Mouse (Mus musculus) kidney, postnatal 0 days (tissue): ENCODE measurements at regions not wholly inside any gene's neighbourhood (a gene's known extent, or its start where the extent isn't known, plus 50 kb on each side); places are given as distances from the start of the nearest gene placed in this dataset.

ENCODE experiments used
- ATAC-seq: fragments of 200-750 bp; cut with Nextera tagmentation; replicated peaks from 2 replicates; pipeline ENCODE4 v1.8.0; 2017; ENCODE audit warnings: low read depth, moderate number of reproducible peaks, moderate TSS enrichment, moderate library complexity; ENCODE audit not compliant: low FRiP score
- DNase-seq: peaks from one replicate; pipeline ENCODE4 v3.0.0-alpha.2; 2016; ENCODE audit warnings: low spot score
- H3K27ac ChIP-seq: fragments of 300-500 bp; sonication (generic); 2 replicates; pipeline ENCODE4 v1.5.1; 2014; ENCODE audit warnings: mild to moderate bottlenecking
- H3K27me3 ChIP-seq: fragments of 300-500 bp; sonication (generic); 2 replicates; pipeline ENCODE4 v1.6.1; 2014; ENCODE audit warnings: low read length, mixed read lengths; ENCODE audit not compliant: insufficient read depth
- H3K36me3 ChIP-seq: fragments of 300-500 bp; sonication (generic); 2 replicates; pipeline ENCODE4 v1.6.1; 2014; ENCODE audit warnings: low read length, mixed read lengths; ENCODE audit not compliant: insufficient read depth
- H3K4me1 ChIP-seq: fragments of 300-500 bp; sonication (generic); replicated peaks from 2 replicates; pipeline ENCODE4 v1.6.1; 2014; ENCODE audit warnings: antibody characterized with exemption, low read length, mixed read lengths; ENCODE audit not compliant: insufficient read depth
- H3K4me2 ChIP-seq: fragments of 300-500 bp; sonication (generic); 2 replicates; pipeline ENCODE4 v1.6.1; 2014; ENCODE audit warnings: mild to moderate bottlenecking, low read length, moderate library complexity, mixed read lengths
- H3K4me3 ChIP-seq: fragments of 300-500 bp; sonication (generic); replicated peaks from 2 replicates; pipeline ENCODE4 v1.5.1; 2014; ENCODE audit warnings: low read depth, low read length
- H3K9ac ChIP-seq: fragments of 300-500 bp; sonication (generic); 2 replicates; pipeline ENCODE4 v1.6.1; 2014; ENCODE audit warnings: low read depth, low read length
- H3K9me3 ChIP-seq: fragments of 300-500 bp; sonication (generic); replicated peaks from 2 replicates; pipeline ENCODE4 v1.6.1; 2016; ENCODE audit warnings: low read length, inconsistent platforms, mixed read lengths
- CTCF ChIP-seq: IDR thresholded peaks from 2 replicates; pipeline ENCODE4 v1.5.1; 2016; ENCODE audit warnings: antibody characterized with exemption, low read depth, mild to moderate bottlenecking, moderate library complexity
- WGBS: fragments of 180-500 bp; shearing (Covaris S2); extraction: QIAGEN DNeasy Blood & Tissue Kit; methylation state at CpG from one replicate; pipeline ENCODE4 v1.1.7; 2014; 5-methylcytosine and 5-hydroxymethylcytosine counted together

GRCm38 (mm10) chr4:56661816-56662215, 78.1 kb upstream of the Gm26657 start:
- no peak for TF ChIP-seq CTCF
- Histone ChIP-seq H3K4me1 (no peaks in the 10 kb centered on the region), H3K27me3 (no peaks in the 10 kb centered on the region)

DNA sequence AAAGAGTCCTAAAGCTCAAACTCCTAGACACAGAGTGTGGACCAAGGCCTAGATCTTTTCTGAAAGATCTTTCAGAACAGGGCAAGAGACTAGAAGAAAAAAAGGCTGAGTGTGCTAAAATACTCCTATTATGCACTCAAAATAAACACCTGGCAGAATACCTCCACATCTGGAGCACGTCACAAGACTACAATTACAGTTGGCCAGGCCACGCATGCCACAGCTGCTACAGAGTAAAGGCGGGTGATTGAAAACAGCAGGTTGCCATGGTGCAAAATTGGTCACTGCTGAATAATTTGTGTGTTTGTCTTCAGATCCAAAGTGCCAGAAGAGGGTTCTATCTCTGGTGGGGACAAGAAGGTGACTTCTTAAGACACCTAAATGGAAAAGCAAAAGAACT, 82.8 kb upstream of the Gm26657 start:
- no peaks in the 10 kb centered on the region for H3K9me3 ChIP-seq
- TF ChIP-seq CTCF, result no peak
- DNase-seq (no peak), ATAC-seq (no peak)
- no peaks in the 10 kb centered on the region for H3K36me3 ChIP-seq
- H3K4me3 ChIP-seq, result no peak overlapping the region
- no peaks in the 10 kb centered on the region for H3K4me1 ChIP-seq
- H3K9ac ChIP-seq, result no peak overlapping the region
- no peak overlapping the region for H3K27ac ChIP-seq
- no peak overlapping the region for H3K4me2 ChIP-seq
- WGBS, result 70% methylated on average over 3 of the region's 3 CpGs
- no peaks in the 10 kb centered on the region for H3K27me3 ChIP-seq

More at GRCm38 (mm10) chr4:56661816-56662215, 78.1 kb upstream of the Gm26657 start:
- ATAC-seq (no peak), DNase-seq (no peak)
- no peaks in the 10 kb centered on the region for H3K36me3 ChIP-seq
- no peaks in the 10 kb centered on the region for H3K9me3 ChIP-seq
- no peak overlapping the region for H3K27ac ChIP-seq
- H3K9ac ChIP-seq, result no peak overlapping the region
- WGBS, result 77% methylated on average over 5 of the region's 5 CpGs
- H3K4me2 ChIP-seq, result no peak overlapping the region
- no peak overlapping the region for H3K4me3 ChIP-seq

- no peaks in the 10 kb centered on the region for H3K36me3 ChIP-seq
- no peaks in the 10 kb centered on the region for H3K9me3 ChIP-seq
- H3K4me1 ChIP-seq, result no peaks in the 10 kb centered on the region
- DNase-seq (no peak), ATAC-seq (no peak)
- no peak overlapping the region for H3K4me3 ChIP-seq
- no peaks in the 10 kb centered on the region for H3K27me3 ChIP-seq
- no peak overlapping the region for H3K27ac ChIP-seq
- no peak overlapping the region for H3K9ac ChIP-seq
- no peak for TF ChIP-seq CTCF
- 85% methylated on average over 4 of the region's 4 CpGs for WGBS
- H3K4me2 ChIP-seq, result no peak overlapping the region
Measured at GRCm38 (mm10) chr4:56654327-56654726, 85.5 kb upstream of the Gm26657 start.

- TF ChIP-seq CTCF, result no peak
- no peaks in the 10 kb centered on the region for H3K9me3 ChIP-seq
- DNase-seq (no peak), ATAC-seq (no peak)
- no peak overlapping the region for H3K27ac ChIP-seq
- no peaks in the 10 kb centered on the region for H3K27me3 ChIP-seq
- no peak overlapping the region for H3K4me3 ChIP-seq
- H3K4me2 ChIP-seq, result no peak overlapping the region
- no peaks in the 10 kb centered on the region for H3K4me1 ChIP-seq
- WGBS, result 74% methylated on average over 5 of the region's 5 CpGs
- no peaks in the 10 kb centered on the region for H3K36me3 ChIP-seq
- no peak overlapping the region for H3K9ac ChIP-seq
Measured at GRCm38 (mm10) chr4:56652819-56653218, 87.1 kb upstream of the Gm26657 start.

DNA sequence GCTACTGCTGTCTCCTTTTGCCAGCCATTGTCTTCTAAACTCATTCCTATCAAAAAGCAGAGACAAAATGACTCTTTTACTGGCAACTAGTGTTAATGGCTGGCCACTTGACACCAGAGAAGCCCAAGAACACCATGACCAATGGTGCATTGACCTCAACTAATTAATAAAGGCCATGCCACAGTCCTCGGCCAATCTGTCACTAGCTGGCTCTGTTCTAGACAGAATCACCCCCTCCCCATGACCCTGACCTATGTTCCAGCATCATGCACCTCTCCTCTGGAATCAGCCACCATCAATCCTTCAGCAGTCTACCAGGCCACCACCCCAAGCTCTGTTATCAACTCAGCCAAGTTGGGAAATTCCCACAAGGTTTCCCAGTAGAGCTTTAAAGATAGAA, 90.1 kb upstream of the Gm26657 start:
- 30% methylated on average over 1 of the region's 1 CpGs for WGBS
- ATAC-seq, result no peak

DNA sequence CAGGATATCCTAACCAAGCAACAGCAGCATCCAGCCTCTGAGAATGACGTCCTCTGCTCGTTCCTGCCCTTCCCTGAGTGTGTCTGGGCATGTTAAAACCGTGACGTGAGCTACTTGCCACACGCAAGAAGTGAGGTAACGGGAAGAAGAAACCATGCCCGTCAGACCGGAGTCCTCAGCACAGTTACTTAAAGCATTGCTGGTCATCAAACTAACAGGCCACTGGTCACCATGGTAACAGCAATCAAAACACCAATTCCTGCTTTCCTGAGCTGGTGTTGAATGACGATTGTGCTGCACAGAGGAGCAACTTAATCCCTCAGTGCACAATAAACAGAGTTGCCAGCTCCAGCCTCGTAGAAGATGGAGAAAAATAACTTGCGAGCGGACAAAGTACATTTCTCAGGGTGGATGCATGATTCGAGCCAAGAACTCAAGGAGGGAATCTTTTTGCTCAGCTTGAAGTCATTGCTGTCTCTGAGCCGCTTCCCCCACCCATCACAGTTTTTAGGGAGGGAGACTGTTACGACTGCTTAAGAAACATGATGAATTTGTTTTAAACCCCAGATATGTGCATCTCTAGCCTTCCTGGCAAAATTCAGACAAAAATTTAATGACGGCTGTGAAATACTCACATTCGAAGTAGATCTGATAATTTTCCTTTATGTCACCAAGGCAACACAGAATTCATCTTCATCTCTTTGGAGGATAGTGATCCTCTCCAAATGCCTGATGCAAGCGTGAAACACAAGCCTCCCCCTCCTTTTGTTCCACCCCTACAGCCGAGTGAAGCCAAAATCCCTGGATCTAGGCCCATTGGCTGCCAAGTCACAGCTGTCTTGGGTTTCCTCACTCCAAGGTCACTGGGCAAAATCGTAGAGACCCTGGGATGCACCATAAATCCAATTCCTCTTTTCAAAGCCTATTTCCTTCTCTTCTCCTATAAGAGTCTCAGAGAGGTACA, 95.6 kb upstream of the Gm26657 start:
- Histone ChIP-seq H3K27ac (no peak overlapping the region), H3K9ac (no peak overlapping the region), H3K27me3 (no peaks in the 10 kb centered on the region), H3K4me2 (peak overlapping the region; percentile 14; the same call in 1 of the 2 replicates), H3K9me3 (no peaks in the 10 kb centered on the region), H3K36me3 (no peaks in the 10 kb centered on the region), H3K4me3 (no peak overlapping the region), H3K4me1 (no peaks in the 10 kb centered on the region)
- 18% methylated on average over 20 of the region's 20 CpGs for WGBS
- peak; percentile 72; the same call in 1 of the 2 replicates for ATAC-seq
- TF ChIP-seq CTCF, result no peak
- peak; percentile 84 for DNase-seq

More for the DNA sequence above, 90.1 kb upstream of the Gm26657 start:
- no peak overlapping the region for H3K4me2 ChIP-seq
- DNase-seq, result no peak
- no peaks in the 10 kb centered on the region for H3K27me3 ChIP-seq
- H3K27ac ChIP-seq, result no peak overlapping the region
- no peak for TF ChIP-seq CTCF
- H3K4me1 ChIP-seq, result no peaks in the 10 kb centered on the region
- no peak overlapping the region for H3K9ac ChIP-seq
- no peaks in the 10 kb centered on the region for H3K36me3 ChIP-seq
- H3K9me3 ChIP-seq, result no peaks in the 10 kb centered on the region
- H3K4me3 ChIP-seq, result no peak overlapping the region
